Mouse (Mus musculus): Measurements from ENCODE around the gene Syt8. TPM values are rescaled to one million over a fixed set of nuclear protein-coding genes. Genes with fewer than 3 reads are reported as not detected.
A peak's percentile ranks its signal among the peaks of the same experiment; 100 is the strongest.

The Syt8 gene
- total RNA-seq, 2 experiments from 2014 or later, result not detected

GRCm38 (mm10) chr7:142442908-142443420, 8.3 kb downstream of the Syt8 start:
- no peak for DNase-seq (ENCODE audit: extremely low spot score in 1 of 2, low spot score in 1 of 2)

- DNase-seq (ENCODE audit: extremely low spot score in 1 of 2, low spot score in 1 of 2), result no peak
Measured at GRCm38 (mm10) chr7:142443474-142443873, 8.8 kb downstream of the Syt8 start.

- no peak for DNase-seq (ENCODE audit: extremely low spot score in 1 of 2, low spot score in 1 of 2)
Measured at GRCm38 (mm10) chr7:142444171-142444570, 9.5 kb downstream of the Syt8 start.

- no peak for DNase-seq (ENCODE audit: extremely low spot score in 1 of 2, low spot score in 1 of 2)
Measured at GRCm38 (mm10) chr7:142445324-142445723, 10.7 kb downstream of the Syt8 start.

GRCm38 (mm10) chr7:142446264-142446663, 11.6 kb downstream of the Syt8 start:
- DNase-seq (ENCODE audit: extremely low spot score in 1 of 2, low spot score in 1 of 2), result no peak

- DNase-seq (ENCODE audit: extremely low spot score in 1 of 2, low spot score in 1 of 2), result no peak
Measured at GRCm38 (mm10) chr7:142449038-142449617, 14.5 kb downstream of the Syt8 start.

- DNase-seq (ENCODE audit: extremely low spot score in 1 of 2, low spot score in 1 of 2), result no peak
Measured at GRCm38 (mm10) chr7:142454706-142455105, 20.1 kb downstream of the Syt8 start.

- DNase-seq (ENCODE audit: extremely low spot score in 1 of 2, low spot score in 1 of 2), result no peak
Measured at GRCm38 (mm10) chr7:142455251-142455650, 20.6 kb downstream of the Syt8 start.

GRCm38 (mm10) chr7:142456806-142457205, 22.2 kb downstream of the Syt8 start:
- DNase-seq (ENCODE audit: extremely low spot score in 1 of 2, low spot score in 1 of 2), result no peak

GRCm38 (mm10) chr7:142457227-142457811, 22.7 kb downstream of the Syt8 start:
- DNase-seq (ENCODE audit: extremely low spot score in 1 of 2, low spot score in 1 of 2), result no peak

GRCm38 (mm10) chr7:142458026-142458425, 23.4 kb downstream of the Syt8 start:
- no peak for DNase-seq (ENCODE audit: extremely low spot score in 1 of 2, low spot score in 1 of 2)

- no peak for DNase-seq (ENCODE audit: extremely low spot score in 1 of 2, low spot score in 1 of 2)
Measured at GRCm38 (mm10) chr7:142458676-142459298, 24.1 kb downstream of the Syt8 start.

- DNase-seq (ENCODE audit: extremely low spot score in 1 of 2, low spot score in 1 of 2), result peak in 1 of 2 experiments; percentile 1
Measured at GRCm38 (mm10) chr7:142459299-142459691, 24.6 kb downstream of the Syt8 start.

GRCm38 (mm10) chr7:142460636-142461077, 26.0 kb downstream of the Syt8 start, which contains the start of gene Lsp1:
Gene Lsp1 (plus strand): TSS chr7:142460809.
- DNase-seq (ENCODE audit: extremely low spot score in 1 of 2, low spot score in 1 of 2), result no peak

GRCm38 (mm10) chr7:142461446-142461845, 26.8 kb downstream of the Syt8 start:
- peak in 1 of 2 experiments; percentile 2 for DNase-seq (ENCODE audit: extremely low spot score in 1 of 2, low spot score in 1 of 2)

GRCm38 (mm10) chr7:142462190-142462589, 27.5 kb downstream of the Syt8 start:
- no peak for DNase-seq (ENCODE audit: extremely low spot score in 1 of 2, low spot score in 1 of 2)

GRCm38 (mm10) chr7:142462594-142463078, 28.0 kb downstream of the Syt8 start:
- DNase-seq (ENCODE audit: extremely low spot score in 1 of 2, low spot score in 1 of 2), result no peak

GRCm38 (mm10) chr7:142470171-142470691, 35.6 kb downstream of the Syt8 start:
- DNase-seq (ENCODE audit: extremely low spot score in 1 of 2, low spot score in 1 of 2), result no peak

GRCm38 (mm10) chr7:142470808-142471413, 36.3 kb downstream of the Syt8 start:
- no peak for DNase-seq (ENCODE audit: extremely low spot score in 1 of 2, low spot score in 1 of 2)

- DNase-seq (ENCODE audit: extremely low spot score in 1 of 2, low spot score in 1 of 2), result no peak
Measured at GRCm38 (mm10) chr7:142471414-142471861, 36.8 kb downstream of the Syt8 start.
